ENCODE assay signal across 9 mouse cellular contexts in genomic region chr15:101519792-101520191, GRCm38 (mm10). TPM values are rescaled to one million over a fixed set of nuclear protein-coding genes. Genes with fewer than 3 reads are reported as not detected.
DNase-seq lines count a peak whose midpoint lies in the region; ATAC-seq and TF ChIP-seq lines count a peak whose summit lies in the region.
"Had no signal": no experiment of that assay in that cellular context is flagged by ENCODE, and none has a peak within 500 bp of the region (broad histone marks: within the 10 kb centered on the region; RNA-seq: fewer than 3 reads in every experiment).

No protein-coding gene starts in this region.

- H3K9me3 ChIP-seq in midbrain, embryonic 14.5 days (ENCODE audit: control insufficient read depth, low read length), result no peaks in the 10 kb centered on the region
- no peaks in the 10 kb centered on the region for H3K9me3 ChIP-seq in midbrain, embryonic 16.5 days (replicated peaks; ENCODE audit: control insufficient read depth, low read length, poor library complexity, severe bottlenecking)
- no peaks in the 10 kb centered on the region for H3K9me3 ChIP-seq in liver, postnatal 0 days (ENCODE audit: low read length)
- H3K9me3 ChIP-seq: stomach, embryonic 15.5 days had no signal

- no peak for TF ChIP-seq POLR2A in bone marrow, adult 2 months (IDR thresholded peaks at IDR 0.05; ENCODE audit: borderline replicate concordance, control insufficient read depth, low read depth, low read length)

- TF ChIP-seq EP300 in liver, postnatal 0 days (IDR thresholded peaks at IDR 0.05; ENCODE audit: low read depth), result no peak

- no peak overlapping the region for H3K4me2 ChIP-seq in midbrain, embryonic 14.5 days (ENCODE audit: low read length)
- H3K4me2 ChIP-seq in midbrain, embryonic 16.5 days (ENCODE audit: low read length), result no peak overlapping the region
- no peak overlapping the region for H3K4me2 ChIP-seq in liver, postnatal 0 days (ENCODE audit: low read depth, low read length)
- H3K4me2 ChIP-seq: stomach, embryonic 15.5 days had no signal

- 19% methylated on average over 2 of the region's 2 CpGs for WGBS in midbrain, embryonic 14.5 days
- 9% methylated on average over 2 of the region's 2 CpGs for WGBS in midbrain, embryonic 16.5 days
- 18% methylated on average over 2 of the region's 2 CpGs for WGBS in bone marrow, adult 2 months
- WGBS in liver, postnatal 0 days (ENCODE audit: insufficient replicate concordance), result 17% methylated on average over 2 of the region's 2 CpGs

- peak; percentile 94 for DNase-seq in midbrain, embryonic 14.5 days
- peak; percentile 31 for DNase-seq in fibroblast of lung, adult 2 months (ENCODE audit: low read depth)
- DNase-seq in kidney, postnatal 14 days, result peak; percentile 82
- peak; percentile 71 for DNase-seq in liver, postnatal 0 days
- DNase-seq in right cerebral cortex, postnatal 25 days, result peak; percentile 54
- no peak for DNase-seq in T-cell, adult 2 months (ENCODE audit: low spot score)

- no peak overlapping the region for H3K4me3 ChIP-seq in midbrain, embryonic 14.5 days (replicated peaks; ENCODE audit: low read depth, low read length)
- no peak overlapping the region for H3K4me3 ChIP-seq in midbrain, embryonic 16.5 days (ENCODE audit: low read depth, low read length)
- H3K4me3 ChIP-seq in bone marrow, adult 2 months (replicated peaks; ENCODE audit: control insufficient read depth, low read depth, low read length), result no peak overlapping the region
- H3K4me3 ChIP-seq in liver, postnatal 0 days (ENCODE audit: low read depth, low read length), result no peak overlapping the region
- H3K4me3 ChIP-seq: stomach, embryonic 15.5 days had no signal

- TF ChIP-seq CTCF in bone marrow, adult 2 months (IDR thresholded peaks at IDR 0.05; ENCODE audit: control insufficient read depth, insufficient read depth, low read length), result peak; percentile 69
- peak; percentile 80 for TF ChIP-seq CTCF in liver, postnatal 0 days (IDR thresholded peaks at IDR 0.05; ENCODE audit: low read depth)

- H3K9ac ChIP-seq in midbrain, embryonic 14.5 days (replicated peaks; ENCODE audit: low read length), result no peak overlapping the region
- no peak overlapping the region for H3K9ac ChIP-seq in midbrain, embryonic 16.5 days (ENCODE audit: low read depth, low read length)
- no peak overlapping the region for H3K9ac ChIP-seq in liver, postnatal 0 days (replicated peaks)
- H3K9ac ChIP-seq: stomach, embryonic 15.5 days had no signal

- ATAC-seq in midbrain, embryonic 14.5 days (ENCODE audit: low FRiP score, low TSS enrichment), result no peak
- no peak for ATAC-seq in midbrain, embryonic 16.5 days
- no peak for ATAC-seq in liver, postnatal 0 days

- H3K27me3 ChIP-seq in midbrain, embryonic 14.5 days (ENCODE audit: control insufficient read depth, insufficient read depth, low read length), result no peaks in the 10 kb centered on the region
- 0 out of 2 replicates have a peak, but pooled peaks cover 2% of the 10 kb centered on the region for H3K27me3 ChIP-seq in midbrain, embryonic 16.5 days (ENCODE audit: control insufficient read depth, insufficient read depth, low read depth, low read length)
- H3K27me3 ChIP-seq in liver, postnatal 0 days (ENCODE audit: insufficient read depth, low read length), result 0 out of 2 replicates have a peak, but pooled peaks cover 3% of the 10 kb centered on the region
- H3K27me3 ChIP-seq: stomach, embryonic 15.5 days had no signal

- no peak overlapping the region for H3K27ac ChIP-seq in midbrain, embryonic 14.5 days (replicated peaks; ENCODE audit: low read depth, low read length)
- H3K27ac ChIP-seq in midbrain, embryonic 16.5 days (ENCODE audit: low read length), result no peak overlapping the region
- no peak overlapping the region for H3K27ac ChIP-seq in bone marrow, adult 2 months (ENCODE audit: control insufficient read depth, insufficient read depth, low read depth, low read length, poor library complexity)
- no peak overlapping the region for H3K27ac ChIP-seq in liver, postnatal 0 days (ENCODE audit: low read depth)
- H3K27ac ChIP-seq: stomach, embryonic 15.5 days had no signal

- no peaks in the 10 kb centered on the region for H3K36me3 ChIP-seq in midbrain, embryonic 14.5 days (ENCODE audit: control insufficient read depth, insufficient read depth, low read length)
- no peaks in the 10 kb centered on the region for H3K36me3 ChIP-seq in midbrain, embryonic 16.5 days (ENCODE audit: control insufficient read depth, insufficient read depth, low read length)
- H3K36me3 ChIP-seq in liver, postnatal 0 days (replicated peaks; ENCODE audit: insufficient read depth, low read length), result no peaks in the 10 kb centered on the region
- H3K36me3 ChIP-seq: stomach, embryonic 15.5 days had no signal

- no peaks in the 10 kb centered on the region for H3K4me1 ChIP-seq in midbrain, embryonic 14.5 days (ENCODE audit: control insufficient read depth, insufficient read depth, low read length)
- no peaks in the 10 kb centered on the region for H3K4me1 ChIP-seq in midbrain, embryonic 16.5 days (ENCODE audit: control insufficient read depth, insufficient read depth, low read length)
- no peaks in the 10 kb centered on the region for H3K4me1 ChIP-seq in bone marrow, adult 2 months (ENCODE audit: control insufficient read depth, insufficient read depth, low read length)
- H3K4me1 ChIP-seq in liver, postnatal 0 days (ENCODE audit: insufficient read depth), result no peaks in the 10 kb centered on the region
- H3K4me1 ChIP-seq: stomach, embryonic 15.5 days had no signal

RNA-seq across cellular contexts. Expression of gene Gm49425, which starts 2.7 kb away (rescaled TPM):
- not detected in 2 replicates for polyA plus RNA-seq in midbrain, embryonic 14.5 days (2014; fragmentation: Nextera tagmentation; extraction: Ambion mirVana)
- not detected in 2 replicates for polyA plus RNA-seq in midbrain, embryonic 16.5 days (2015; fragmentation: Nextera tagmentation; extraction: Ambion mirVana)
- not detected in 2 replicates for polyA plus RNA-seq in bone marrow, adult 2 months (2011; ENCODE audit: insufficient read depth, insufficient read length, low replicate concordance, missing spikeins)
- not detected in 2 replicates for polyA plus RNA-seq in liver, postnatal 0 days (2015; fragmentation: Nextera tagmentation; extraction: Ambion mirVana)
- polyA plus RNA-seq: stomach, embryonic 15.5 days had no signal

RNA-seq across cellular contexts. Expression of gene Krt84, which starts 12.8 kb away (rescaled TPM):
- polyA plus RNA-seq in midbrain, embryonic 14.5 days (2014; fragmentation: Nextera tagmentation; extraction: Ambion mirVana), result not detected in 2 replicates
- not detected in 2 replicates for polyA plus RNA-seq in midbrain, embryonic 16.5 days (2015; fragmentation: Nextera tagmentation; extraction: Ambion mirVana)
- not detected in 2 replicates for polyA plus RNA-seq in bone marrow, adult 2 months (2011; ENCODE audit: insufficient read depth, insufficient read length, low replicate concordance, missing spikeins)
- polyA plus RNA-seq in liver, postnatal 0 days (2015; fragmentation: Nextera tagmentation; extraction: Ambion mirVana), result not detected in 2 replicates
- polyA plus RNA-seq: stomach, embryonic 15.5 days had no signal

RNA-seq across cellular contexts. Expression of gene Krt83, which starts 28.5 kb away (rescaled TPM):
- not detected in 2 replicates for polyA plus RNA-seq in midbrain, embryonic 14.5 days (2014; fragmentation: Nextera tagmentation; extraction: Ambion mirVana)
- polyA plus RNA-seq in midbrain, embryonic 16.5 days (2015; fragmentation: Nextera tagmentation; extraction: Ambion mirVana), result not detected in 2 replicates
- polyA plus RNA-seq in bone marrow, adult 2 months (2011; ENCODE audit: insufficient read depth, insufficient read length, low replicate concordance, missing spikeins), result 2.3 and 4.1 TPM in 2 replicates
- 0.33 and 0.58 TPM in 2 replicates for polyA plus RNA-seq in liver, postnatal 0 days (2015; fragmentation: Nextera tagmentation; extraction: Ambion mirVana)

RNA-seq across cellular contexts. Expression of gene Krt82, which starts 30.7 kb away (rescaled TPM):
- not detected in 2 replicates for polyA plus RNA-seq in midbrain, embryonic 14.5 days (2014; fragmentation: Nextera tagmentation; extraction: Ambion mirVana)
- polyA plus RNA-seq in midbrain, embryonic 16.5 days (2015; fragmentation: Nextera tagmentation; extraction: Ambion mirVana), result not detected in 2 replicates
- polyA plus RNA-seq in bone marrow, adult 2 months (2011; ENCODE audit: insufficient read depth, insufficient read length, low replicate concordance, missing spikeins), result not detected in 2 replicates
- polyA plus RNA-seq in liver, postnatal 0 days (2015; fragmentation: Nextera tagmentation; extraction: Ambion mirVana), result not detected in 2 replicates
- polyA plus RNA-seq: stomach, embryonic 15.5 days had no signal

RNA-seq across cellular contexts. Expression of gene Krt90, which starts 43.0 kb away (rescaled TPM):
- 0.08 TPM in 1 of 2 replicates, not detected in the other for polyA plus RNA-seq in midbrain, embryonic 14.5 days (2014; fragmentation: Nextera tagmentation; extraction: Ambion mirVana)
- polyA plus RNA-seq in midbrain, embryonic 16.5 days (2015; fragmentation: Nextera tagmentation; extraction: Ambion mirVana), result 0.19 TPM in 2 replicates
- polyA plus RNA-seq in bone marrow, adult 2 months (2011; ENCODE audit: insufficient read depth, insufficient read length, low replicate concordance, missing spikeins), result not detected in 2 replicates
- not detected in 2 replicates for polyA plus RNA-seq in liver, postnatal 0 days (2015; fragmentation: Nextera tagmentation; extraction: Ambion mirVana)
